Mouse (Mus musculus) kidney, adult 2 months (tissue): Measurements from ENCODE around the gene Mypn.

Source experiments
- CTCF ChIP-seq: fragments of 200-500 bp; conservative IDR thresholded peaks from 2 replicates; pipeline ENCODE4 v1.5.1; 2011; ENCODE audit warnings: low read depth, mild to moderate bottlenecking, control low read depth, low read length, moderate library complexity, mixed read lengths; ENCODE audit not compliant: insufficient read depth, insufficient read length
- POLR2A ChIP-seq: fragments of 200-500 bp; IDR thresholded peaks from one replicate; pipeline ENCODE4 v1.6.1; 2011; ENCODE audit warnings: low read depth, low read length, control low read depth

DNA sequence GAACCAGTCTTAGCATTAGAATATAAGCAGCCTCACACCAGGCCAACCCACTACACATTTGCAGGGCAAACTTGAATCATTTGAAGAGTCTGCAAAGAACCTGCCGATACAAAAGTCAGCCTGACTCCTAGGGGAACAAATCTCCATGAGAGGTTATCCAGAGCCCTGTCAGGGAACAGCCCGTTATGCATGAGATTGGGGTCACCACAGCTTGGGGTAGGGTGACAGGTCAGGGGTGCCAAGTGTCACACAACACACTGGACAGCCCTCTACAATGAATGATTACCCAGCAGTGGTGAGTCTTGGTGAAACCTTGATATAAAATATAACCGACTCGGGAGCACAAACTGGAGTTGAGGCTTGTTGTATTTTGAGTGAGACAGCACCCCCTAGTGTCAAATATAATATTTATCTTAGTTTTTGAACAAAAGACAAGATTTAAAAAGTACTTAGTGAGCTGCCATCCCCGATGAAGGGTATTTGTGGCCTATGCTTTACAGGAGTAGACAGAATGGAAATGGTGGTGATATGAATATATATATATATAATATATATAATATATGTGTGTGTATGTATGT lies 90.6 kb downstream of the Mypn start:
- TF ChIP-seq CTCF, result 0 out of 2 replicates have a peak, but pooled peaks have one; percentile 8
- TF ChIP-seq POLR2A, result no peak
